Mouse (Mus musculus) layer of hippocampus, postnatal 36 days (tissue): ENCODE measurements at regions not wholly inside any gene's neighbourhood (a gene's known extent, or its start where the extent isn't known, plus 50 kb on each side); places are given as distances from the start of the nearest gene placed in this dataset.

Experiments used
- DNase-seq, 2 experiments: peaks; one replicate each; pipeline ENCODE4 v3.0.0; 2022

DNA sequence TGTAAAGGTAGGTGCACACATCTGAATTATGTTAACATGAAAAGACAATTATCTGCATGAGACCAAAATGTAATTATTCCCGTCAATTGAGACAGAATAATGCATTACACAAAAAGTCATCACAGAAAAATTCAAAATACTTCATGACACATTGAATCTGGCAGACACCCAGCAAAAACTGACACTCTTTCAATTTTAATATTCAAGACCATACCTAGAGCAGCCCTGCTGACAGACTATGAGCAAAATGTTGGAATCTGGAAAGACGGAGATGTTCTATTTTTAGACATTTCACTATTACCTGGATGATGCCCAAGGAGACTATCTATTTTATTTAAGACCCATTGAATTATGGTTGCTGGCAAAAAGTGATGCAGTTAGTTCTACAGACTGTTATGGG, 1190.4 kb downstream of the Sorcs3 start:
- DNase-seq: no peak

DNA sequence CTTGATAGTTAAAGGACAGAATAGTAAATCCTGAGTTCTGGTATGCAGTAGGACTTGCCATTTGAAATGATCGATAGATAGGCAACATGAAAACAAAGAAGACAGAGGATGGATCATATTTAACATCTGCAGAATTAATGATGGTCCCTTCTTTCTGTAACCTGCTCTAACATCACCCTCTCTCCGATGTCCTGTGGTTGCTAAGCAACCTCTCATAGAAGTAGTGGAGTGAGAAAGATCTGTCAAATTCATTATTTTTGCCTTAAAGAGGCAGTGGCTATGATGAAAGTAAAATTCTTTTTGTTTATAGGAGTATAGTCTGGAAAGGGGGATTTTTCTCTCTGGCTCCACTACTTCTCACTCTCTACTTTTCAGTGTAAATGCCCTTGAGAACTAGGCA, 1209.5 kb downstream of the Sorcs3 start:
- DNase-seq: no peak

GRCm38 (mm10) chr19:49423059-49423900, 1217.5 kb downstream of the Sorcs3 start:
- no peak for DNase-seq
